Mouse (Mus musculus) limb, embryonic 10.5 days (tissue): ENCODE results near the gene Fzr1. TPM values are rescaled to one million over a fixed set of nuclear protein-coding genes. Genes with fewer than 3 reads are reported as not detected.

Experiments
- DNase-seq: peaks from one replicate; pipeline ENCODE4 v3.0.0-alpha.2; 2017; ENCODE audit warnings: low spot score
- H3K27ac ChIP-seq: fragments of 300-500 bp; sonication (generic); 2 replicates; pipeline ENCODE4 v1.5.1; 2016; ENCODE audit warnings: mild to moderate bottlenecking
- H3K27me3 ChIP-seq: fragments of 300-500 bp; sonication (generic); 2 replicates; pipeline ENCODE4 v1.6.1; 2016; ENCODE audit warnings: low read depth, mild to moderate bottlenecking; ENCODE audit not compliant: poor library complexity, severe bottlenecking
- H3K36me3 ChIP-seq: fragments of 300-500 bp; sonication (generic); 2 replicates; pipeline ENCODE4 v1.6.1; 2016; ENCODE audit warnings: mild to moderate bottlenecking, moderate library complexity
- H3K4me1 ChIP-seq: fragments of 300-500 bp; sonication (generic); 2 replicates; pipeline ENCODE4 v1.6.1; 2016
- H3K4me3 ChIP-seq: fragments of 300-500 bp; sonication (generic); 2 replicates; pipeline ENCODE4 v1.5.1; 2016; ENCODE audit warnings: mild to moderate bottlenecking, moderate library complexity
- H3K9me3 ChIP-seq: fragments of 300-500 bp; sonication (generic); replicated peaks from 2 replicates; pipeline ENCODE4 v1.6.1; 2016; ENCODE audit warnings: mild to moderate bottlenecking
- WGBS: fragments of 180-500 bp; shearing (Covaris S2); methylation state at CpG from one replicate; pipeline ENCODE4 v1.1.7; 2016; 5-methylcytosine and 5-hydroxymethylcytosine counted together
- polyA plus RNA-seq: library from polyadenylated mRNA; unstranded; fragments of >200 nt; fragmentation: Nextera tagmentation; extraction: Ambion mirVana; gene quantifications from 2 replicates; pipeline ENCODE4 v1.2.1, GENCODE M21; 2016

The Fzr1 gene
- polyA plus RNA-seq, 1 experiment from 2014 or later, result 148 TPM

- H3K36me3 ChIP-seq, result peaks cover 24% of the 10 kb centered on the region
- peaks cover 63% of the 10 kb centered on the region for H3K4me1 ChIP-seq
- H3K27ac ChIP-seq, result peak overlapping the region; percentile 75
- peaks cover 33% of the 10 kb centered on the region for H3K27me3 ChIP-seq
- no peaks in the 10 kb centered on the region for H3K9me3 ChIP-seq
- peak overlapping the region; percentile 32 for H3K4me3 ChIP-seq
- 15% methylated on average over 29 of the region's 29 CpGs for WGBS
- no peak for DNase-seq
Measured at GRCm38 (mm10) chr10:81332277-81332676, 46.0 kb downstream of the Fzr1 start.

GRCm38 (mm10) chr10:81330007-81330406 is 48.3 kb downstream of the Fzr1 start:
- Histone ChIP-seq H3K27me3 (peaks cover 23% of the 10 kb centered on the region), H3K36me3 (peaks cover 47% of the 10 kb centered on the region), H3K9me3 (no peaks in the 10 kb centered on the region), H3K4me1 (peaks cover 58% of the 10 kb centered on the region), H3K27ac (peak overlapping the region; percentile 64), H3K4me3 (0 out of 2 replicates have a peak overlapping the region, but pooled peaks have one; percentile 11)
- whole genome bisulfite sequencing, result 70% methylated on average over 4 of the region's 4 CpGs
- no peak for DNase-seq

GRCm38 (mm10) chr10:81329194-81329975 is 48.9 kb downstream of the Fzr1 start:
- H3K4me1 ChIP-seq, result peaks cover 52% of the 10 kb centered on the region
- WGBS, result 69% methylated on average over 10 of the region's 10 CpGs
- H3K4me3 ChIP-seq, result 0 out of 2 replicates have a peak overlapping the region, but pooled peaks have one; percentile 11
- no peaks in the 10 kb centered on the region for H3K9me3 ChIP-seq
- H3K27ac ChIP-seq, result peak overlapping the region; percentile 64
- H3K27me3 ChIP-seq, result peaks cover 23% of the 10 kb centered on the region
- H3K36me3 ChIP-seq, result peaks cover 53% of the 10 kb centered on the region
- no peak for DNase-seq

GRCm38 (mm10) chr10:81328386-81328785 is 49.9 kb downstream of the Fzr1 start, which contains the start of gene Tbxa2r:
Tbxa2r (plus strand) TSS chr10:81328731.
- 0 out of 2 replicates have a peak within 1 kb of the TSS, but pooled peaks have one; percentile 11 for H3K4me3 ChIP-seq
- peaks cover 52% of the 10 kb centered on the region for H3K4me1 ChIP-seq
- no peak for DNase-seq
- H3K9me3 ChIP-seq, result no peaks in the 10 kb centered on the region
- peaks cover 21% of the 10 kb centered on the region for H3K27me3 ChIP-seq
- H3K36me3 ChIP-seq, result peaks cover 63% of the 10 kb centered on the region
- H3K27ac ChIP-seq, result peak within 1 kb of the TSS; percentile 64
- 7% methylated on average over 10 of the region's 10 CpGs for WGBS

- Histone ChIP-seq H3K4me1 (peaks cover 51% of the 10 kb centered on the region), H3K9me3 (no peaks in the 10 kb centered on the region), H3K36me3 (peaks cover 66% of the 10 kb centered on the region), H3K4me3 (no peak overlapping the region), H3K27me3 (peaks cover 17% of the 10 kb centered on the region), H3K27ac (peak overlapping the region; percentile 37)
- WGBS, result 6% methylated on average over 2 of the region's 2 CpGs
- no peak for DNase-seq
Measured at GRCm38 (mm10) chr10:81327959-81328358, 50.4 kb downstream of the Fzr1 start.

GRCm38 (mm10) chr10:81326858-81327257 is 51.5 kb downstream of the Fzr1 start:
- H3K36me3 ChIP-seq, result peaks cover 71% of the 10 kb centered on the region
- WGBS, result 87% methylated on average over 6 of the region's 6 CpGs

GRCm38 (mm10) chr10:81325781-81326180 is 52.5 kb downstream of the Fzr1 start:
- 95% methylated on average over 18 of the region's 18 CpGs for WGBS
- Histone ChIP-seq H3K4me3 (no peak overlapping the region), H3K27me3 (no peaks in the 10 kb centered on the region), H3K27ac (0 out of 2 replicates have a peak overlapping the region, but pooled peaks have one; percentile 11), H3K4me1 (peaks cover 57% of the 10 kb centered on the region), H3K36me3 (peaks cover 71% of the 10 kb centered on the region), H3K9me3 (no peaks in the 10 kb centered on the region)
- no peak for DNase-seq

More at GRCm38 (mm10) chr10:81326858-81327257, 51.5 kb downstream of the Fzr1 start:
- H3K27me3 ChIP-seq, result peaks cover 6% of the 10 kb centered on the region
- peak overlapping the region; percentile 27; the same call in 1 of the 2 replicates for H3K27ac ChIP-seq
- H3K4me3 ChIP-seq, result no peak overlapping the region
- no peak for DNase-seq
- peaks cover 53% of the 10 kb centered on the region for H3K4me1 ChIP-seq
- H3K9me3 ChIP-seq, result no peaks in the 10 kb centered on the region

- Histone ChIP-seq H3K27me3 (no peaks in the 10 kb centered on the region), H3K4me3 (no peak overlapping the region), H3K4me1 (peaks cover 53% of the 10 kb centered on the region), H3K9me3 (no peaks in the 10 kb centered on the region), H3K27ac (no peak overlapping the region), H3K36me3 (peaks cover 71% of the 10 kb centered on the region)
- DNase-seq, result no peak
- 94% methylated on average over 21 of the region's 21 CpGs for WGBS
Measured at GRCm38 (mm10) chr10:81325176-81325575, 53.1 kb downstream of the Fzr1 start.

- Histone ChIP-seq H3K36me3 (peaks cover 64% of the 10 kb centered on the region), H3K9me3 (no peaks in the 10 kb centered on the region), H3K4me1 (peaks cover 52% of the 10 kb centered on the region), H3K4me3 (peak overlapping the region; percentile 8; the same call in 1 of the 2 replicates), H3K27ac (no peak overlapping the region), H3K27me3 (no peaks in the 10 kb centered on the region)
- 94% methylated on average over 18 of the region's 18 CpGs for WGBS
- no peak for DNase-seq
Measured at GRCm38 (mm10) chr10:81323791-81324530, 54.4 kb downstream of the Fzr1 start.

- Histone ChIP-seq H3K27ac (no peak overlapping the region), H3K9me3 (no peaks in the 10 kb centered on the region), H3K4me3 (no peak overlapping the region), H3K36me3 (peaks cover 68% of the 10 kb centered on the region), H3K4me1 (peaks cover 52% of the 10 kb centered on the region), H3K27me3 (no peaks in the 10 kb centered on the region)
- no peak for DNase-seq
- WGBS, result 95% methylated on average over 23 of the region's 23 CpGs
Measured at GRCm38 (mm10) chr10:81323141-81323775, 55.1 kb downstream of the Fzr1 start.

GRCm38 (mm10) chr10:81322444-81322843 is 55.9 kb downstream of the Fzr1 start:
- Histone ChIP-seq H3K4me1 (peaks cover 52% of the 10 kb centered on the region), H3K27ac (no peak overlapping the region), H3K36me3 (peaks cover 69% of the 10 kb centered on the region), H3K27me3 (no peaks in the 10 kb centered on the region), H3K9me3 (no peaks in the 10 kb centered on the region), H3K4me3 (peak overlapping the region; percentile 95)
- no peak for DNase-seq
- WGBS, result 96% methylated on average over 27 of the region's 27 CpGs

- H3K9me3 ChIP-seq, result no peaks in the 10 kb centered on the region
- no peak for DNase-seq
- H3K4me1 ChIP-seq, result peaks cover 53% of the 10 kb centered on the region
- H3K36me3 ChIP-seq, result peaks cover 68% of the 10 kb centered on the region
- WGBS, result 3% methylated on average over 20 of the region's 20 CpGs
- no peaks in the 10 kb centered on the region for H3K27me3 ChIP-seq
- H3K27ac ChIP-seq, result peak overlapping the region; percentile 95
- H3K4me3 ChIP-seq, result peak overlapping the region; percentile 95
Measured at GRCm38 (mm10) chr10:81321436-81321835, 56.9 kb downstream of the Fzr1 start.
